Mouse (Mus musculus) bone marrow macrophage, adult 2 months (primary cell): ENCODE results near the gene Ccdc33. TPM values are rescaled to one million over a fixed set of nuclear protein-coding genes. Genes with fewer than 3 reads are reported as not detected.

Experiments
- H3K27ac ChIP-seq: 2 replicates; pipeline ENCODE4 v1.5.1; 2012; ENCODE audit warnings: low read depth, low read length; ENCODE audit not compliant: insufficient read depth
- H3K4me1 ChIP-seq: 2 replicates; pipeline ENCODE4 v1.6.1; 2012; ENCODE audit warnings: low read length; ENCODE audit not compliant: control insufficient read depth, insufficient read depth
- H3K4me3 ChIP-seq: 2 replicates; pipeline ENCODE4 v1.5.1; 2012; ENCODE audit warnings: mild to moderate bottlenecking, low read length, moderate library complexity; ENCODE audit not compliant: insufficient read depth
- CTCF ChIP-seq: IDR thresholded peaks from 2 replicates; pipeline ENCODE4 v1.5.1; 2012; ENCODE audit warnings: low read depth, mild to moderate bottlenecking, low read length, moderate library complexity
- POLR2A ChIP-seq: IDR thresholded peaks from 2 replicates; pipeline ENCODE4 v1.6.1; 2012; ENCODE audit warnings: mild to moderate bottlenecking, low read depth, low read length, borderline replicate concordance
- polyA plus RNA-seq: library from polyadenylated mRNA; stranded (reverse); fragments of >200 nt; gene quantifications from 2 replicates; pipeline ENCODE4 v1.2.4, GENCODE M21; 2012; ENCODE audit not compliant: missing spikeins, insufficient read depth, insufficient read length

Gene Ccdc33
- polyA plus RNA-seq, 1 experiment, result not detected

DNA sequence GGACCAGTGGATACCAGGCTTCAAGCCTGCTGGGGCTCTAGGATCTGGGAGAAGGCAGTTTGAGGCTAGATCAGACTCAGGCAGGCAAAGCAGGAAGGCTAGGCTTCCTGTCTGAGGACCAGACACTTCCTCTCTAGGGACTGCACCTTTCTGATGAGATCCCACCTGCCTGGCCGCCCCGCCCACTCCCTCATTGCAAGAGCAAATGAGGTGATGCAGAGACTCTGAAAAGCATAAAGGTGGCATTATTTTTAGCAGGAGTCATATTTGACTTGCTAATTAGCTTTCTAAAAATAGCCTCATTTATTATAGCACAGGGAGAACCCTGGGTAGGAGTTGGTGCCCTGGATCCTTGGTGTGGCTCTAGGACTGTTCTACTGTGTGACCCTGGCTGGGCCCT lies 130.5 kb downstream of the Ccdc33 start:
- TF ChIP-seq CTCF (no peak), POLR2A (no peak)
- Histone ChIP-seq H3K27ac (no peak overlapping the region), H3K4me3 (no peak overlapping the region), H3K4me1 (no peaks in the 10 kb centered on the region)

DNA sequence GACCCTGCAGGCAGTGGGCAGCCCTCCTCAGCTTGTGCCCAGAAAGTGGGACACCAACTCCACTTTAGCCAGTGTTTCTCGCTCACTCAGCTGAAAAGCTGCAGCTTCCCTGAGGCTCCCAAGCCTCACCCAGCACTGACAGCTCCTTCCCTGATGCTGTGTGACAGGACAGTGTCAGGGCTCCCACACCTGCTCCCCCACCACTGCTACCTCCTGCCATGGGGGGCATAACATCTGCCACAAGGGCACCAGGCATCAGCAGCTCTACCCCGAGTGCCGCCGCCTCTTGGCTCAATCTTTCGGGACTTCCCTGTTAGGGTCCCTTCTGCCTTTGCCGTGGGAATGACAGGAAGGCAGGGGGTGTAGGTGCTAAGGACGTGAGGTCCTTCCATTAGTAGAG lies 132.3 kb downstream of the Ccdc33 start:
- no peak for TF ChIP-seq CTCF
- no peak for TF ChIP-seq POLR2A
- Histone ChIP-seq H3K4me1 (no peaks in the 10 kb centered on the region), H3K27ac (no peak overlapping the region), H3K4me3 (no peak overlapping the region)

DNA sequence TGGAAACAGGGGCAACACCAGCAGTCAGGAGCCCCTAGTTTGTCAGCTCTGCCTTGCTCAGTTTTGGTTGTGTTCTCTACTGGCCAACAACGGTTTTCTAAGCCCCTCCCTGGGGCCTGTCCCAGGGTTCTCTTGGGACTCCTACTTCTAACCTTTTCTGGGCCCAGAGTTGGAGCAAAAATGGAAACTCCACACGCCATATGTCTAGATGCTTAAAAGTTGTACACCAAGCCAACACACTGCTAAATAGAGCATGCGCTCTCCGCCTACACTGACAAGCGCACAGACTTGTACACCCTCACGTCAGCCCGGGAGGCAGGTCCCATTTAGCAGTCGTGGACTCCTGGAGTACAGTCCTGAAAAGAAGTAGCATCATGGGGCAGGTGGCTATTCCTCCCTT lies 133.3 kb downstream of the Ccdc33 start:
- Histone ChIP-seq H3K4me3 (no peak overlapping the region), H3K4me1 (peaks cover 2% of the 10 kb centered on the region; the same call in 1 of the 2 replicates), H3K27ac (no peak overlapping the region)
- TF ChIP-seq CTCF, result no peak
- TF ChIP-seq POLR2A, result no peak

DNA sequence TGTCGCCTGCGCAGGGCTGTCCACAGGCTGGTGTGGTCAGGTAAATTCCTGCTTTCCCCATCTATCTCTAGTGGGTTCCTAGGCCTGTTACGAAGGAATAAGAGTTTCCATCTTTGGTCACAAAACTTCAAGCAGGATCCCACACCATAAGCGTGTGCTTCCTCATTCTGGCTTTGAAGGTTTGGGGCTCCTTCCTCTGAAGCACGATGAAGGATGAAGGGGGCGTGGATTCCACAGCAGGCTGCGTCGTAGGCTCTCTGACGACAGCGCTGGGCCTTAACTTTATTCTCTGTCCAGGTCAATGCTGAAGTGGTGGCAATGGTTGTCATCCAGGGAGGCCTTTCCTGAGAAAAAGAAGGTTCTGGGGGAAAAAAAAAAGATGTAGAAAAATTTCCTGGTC lies 138.1 kb downstream of the Ccdc33 start:
- Histone ChIP-seq H3K4me1 (peaks cover 2% of the 10 kb centered on the region; the same call in 1 of the 2 replicates), H3K4me3 (no peak overlapping the region), H3K27ac (no peak overlapping the region)
- TF ChIP-seq CTCF (no peak), POLR2A (no peak)

DNA sequence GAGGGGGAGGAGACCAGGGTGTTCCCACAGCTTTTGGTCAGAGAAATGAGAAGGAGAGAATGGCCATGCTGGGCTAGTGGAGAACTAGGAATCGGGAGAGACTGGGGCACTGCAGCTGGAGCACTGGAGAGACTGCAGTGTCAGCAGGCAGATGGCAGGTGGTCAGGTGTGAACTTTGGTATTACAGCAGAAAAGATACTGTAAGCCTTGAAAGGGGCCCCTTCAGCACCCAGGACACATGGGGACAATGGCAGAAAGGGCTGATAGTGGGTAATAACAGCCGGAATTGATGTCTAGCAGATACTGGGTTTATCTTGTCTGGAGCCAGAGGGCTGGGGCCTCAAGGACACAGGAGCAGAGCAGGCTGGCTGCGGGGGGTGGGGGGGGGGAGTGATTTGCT lies 139.8 kb downstream of the Ccdc33 start:
- H3K27ac ChIP-seq, result no peak overlapping the region

More for the DNA sequence above, 139.8 kb downstream of the Ccdc33 start:
- no peak for TF ChIP-seq CTCF
- no peak for TF ChIP-seq POLR2A
- Histone ChIP-seq H3K4me1 (peaks cover 5% of the 10 kb centered on the region; the same call in 1 of the 2 replicates), H3K4me3 (no peak overlapping the region)

Other genes with a start within 250 kb of the Ccdc33 start
- gene Ubl7, start 207.8 kb downstream of the Ccdc33 start, polyA plus RNA-seq, result 73.3 and 80.0 TPM in 2 replicates
- gene Sema7a, start 178.7 kb downstream of the Ccdc33 start, polyA plus RNA-seq, result 0.80 and 1.0 TPM in 2 replicates
- 0.36 TPM in 1 of 2 replicates, not detected in the other for gene Cyp11a1, start 112.4 kb downstream of the Ccdc33 start, polyA plus RNA-seq
- gene Stra6, start 55.0 kb downstream of the Ccdc33 start, polyA plus RNA-seq, result not detected in 2 replicates
- not detected in 2 replicates for gene Islr, start 85.5 kb upstream of the Ccdc33 start, polyA plus RNA-seq
- not detected in 2 replicates for gene Islr2, start 85.5 kb upstream of the Ccdc33 start, polyA plus RNA-seq
- 60.5 and 71.3 TPM in 2 replicates for gene Pml, start 131.0 kb upstream of the Ccdc33 start, polyA plus RNA-seq
- gene Stoml1, start 134.3 kb upstream of the Ccdc33 start, polyA plus RNA-seq, result 21.3 and 25.2 TPM in 2 replicates
- gene Loxl1, start 194.4 kb upstream of the Ccdc33 start, polyA plus RNA-seq, result 1.5 and 1.8 TPM in 2 replicates